Mouse (Mus musculus) left cerebral cortex, postnatal 36 days (tissue): ENCODE data around the gene Ttc9. TPM values are rescaled to one million over a fixed set of nuclear protein-coding genes. Genes with fewer than 3 reads are reported as not detected.

Experiments used
- DNase-seq, 2 experiments: peaks; one replicate each; pipeline ENCODE4 v3.0.0; 2021 to 2022; ENCODE audit warnings: low spot score in 2 of 2, mixed read lengths in 1 of 2
- intact Hi-C: fragments of 180-260 bp; cut with DNase I; formaldehyde crosslinking; loops from one replicate; pipeline ENCODE4 v1.15.1; 2025
- total RNA-seq, 2 experiments: library from RNA; stranded (reverse); gene quantifications; 2 replicates each; pipeline ENCODE4 v1.2.3; 2021

Ttc9 gene
- total RNA-seq, 2 experiments from 2014 or later, result 50.2 to 56.7 TPM

DNA sequence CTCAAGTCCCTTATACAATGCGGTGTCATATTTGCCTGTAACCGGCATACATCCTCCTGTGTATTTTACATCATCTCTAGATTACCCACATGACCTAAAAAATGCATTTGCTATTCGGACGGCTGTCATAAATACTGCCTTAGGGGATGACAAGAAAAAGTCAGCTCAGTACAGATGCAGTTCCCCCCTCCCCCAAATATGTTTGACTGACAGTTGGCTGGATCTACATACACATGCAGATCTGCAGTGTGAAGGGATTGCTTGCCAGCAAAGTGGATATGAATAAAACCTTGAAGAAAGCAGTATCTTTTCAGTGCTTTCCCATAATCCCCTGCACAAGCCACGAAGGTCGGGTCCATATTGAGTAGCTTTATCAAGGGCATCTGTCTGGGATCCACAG, 15.8 kb downstream of the Ttc9 start:
- no peak for DNase-seq
- intact Hi-C loops, result no loop called here

DNA sequence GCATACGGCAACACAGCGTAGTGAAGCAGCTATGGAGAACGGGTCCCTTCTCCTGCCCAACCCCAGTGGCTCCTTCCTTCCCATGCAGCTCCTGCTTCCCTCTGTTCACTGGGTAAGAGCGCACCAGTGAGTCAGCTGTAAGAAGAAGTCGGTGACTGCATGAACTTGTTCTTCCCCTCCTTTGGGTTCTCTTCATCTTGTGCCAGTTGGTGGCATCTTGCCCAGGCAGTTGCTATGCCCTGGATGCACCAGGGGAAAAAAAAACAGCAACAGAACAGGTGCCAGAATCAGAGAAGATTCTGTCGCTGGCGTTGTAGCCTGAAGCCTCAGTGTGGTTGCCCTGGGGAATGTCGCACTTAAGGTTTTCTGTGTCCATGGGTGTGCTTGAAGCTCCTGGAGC, 22.3 kb downstream of the Ttc9 start:
- peak in 1 of 2 experiments; percentile 19 for DNase-seq
- intact Hi-C loops, result no loop called here

DNA sequence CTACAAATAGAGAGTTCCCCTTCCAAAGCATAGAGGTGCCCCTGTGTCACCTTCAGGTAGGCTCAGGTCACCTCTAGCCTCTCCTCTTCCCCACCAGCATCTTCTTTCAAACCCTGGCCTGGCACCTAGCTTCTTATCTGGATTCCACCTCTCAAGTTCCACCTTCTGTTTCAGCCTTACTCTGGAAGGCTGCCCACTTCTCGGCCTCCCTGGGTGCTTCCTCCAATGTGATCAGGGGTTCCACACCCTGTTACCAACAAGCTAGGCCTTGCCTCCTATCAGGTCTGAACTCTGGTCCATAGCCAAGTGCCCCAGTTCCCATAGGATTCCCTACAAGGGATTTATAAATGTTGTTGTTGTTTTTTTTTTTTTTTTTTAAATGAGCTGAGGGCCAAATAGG, 26.3 kb downstream of the Ttc9 start:
- intact Hi-C loops, result no loop called here
- DNase-seq, result no peak

DNA sequence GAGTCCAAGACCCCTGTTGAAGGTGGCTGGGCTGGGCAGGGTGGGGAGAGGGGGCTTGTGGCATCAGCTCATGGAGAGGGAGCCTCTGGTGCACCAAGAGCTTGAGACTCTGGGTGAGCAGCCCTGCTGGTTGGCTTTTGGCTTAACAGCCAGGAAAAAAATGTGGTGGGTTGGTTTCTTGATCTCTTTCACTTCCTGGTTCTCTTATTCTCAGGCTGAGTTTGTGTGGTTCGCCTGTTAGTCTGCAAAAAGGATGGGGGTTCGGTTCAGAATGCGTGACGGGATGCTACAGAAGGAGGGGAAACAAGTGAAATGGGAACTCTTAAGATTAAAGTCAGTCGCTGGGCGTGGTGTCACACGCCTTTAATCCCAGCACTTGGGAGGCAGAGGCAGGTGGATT, 27.0 kb downstream of the Ttc9 start:
- intact Hi-C loops, result no loop called here
- no peak for DNase-seq

DNA sequence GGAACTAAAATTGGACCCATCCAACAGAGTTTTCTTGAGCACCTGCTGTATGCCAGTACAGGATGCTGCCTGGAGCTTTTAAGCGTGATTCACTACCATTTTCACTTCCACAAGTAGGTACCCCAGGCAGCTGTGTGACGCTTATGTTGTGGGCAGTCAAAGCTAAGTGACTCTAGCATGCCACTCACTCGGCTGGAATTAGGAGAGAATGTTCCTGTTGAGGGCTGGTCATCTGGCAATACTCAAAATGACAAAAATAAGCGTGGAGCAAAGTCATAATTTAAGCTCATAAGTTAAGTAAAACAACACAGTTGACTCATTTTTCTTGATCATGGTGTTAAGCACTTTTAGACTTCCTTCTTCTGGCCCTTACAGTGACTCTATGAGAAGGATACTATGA, 31.0 kb downstream of the Ttc9 start:
- intact Hi-C loops, result no loop called here
- no peak for DNase-seq

DNA sequence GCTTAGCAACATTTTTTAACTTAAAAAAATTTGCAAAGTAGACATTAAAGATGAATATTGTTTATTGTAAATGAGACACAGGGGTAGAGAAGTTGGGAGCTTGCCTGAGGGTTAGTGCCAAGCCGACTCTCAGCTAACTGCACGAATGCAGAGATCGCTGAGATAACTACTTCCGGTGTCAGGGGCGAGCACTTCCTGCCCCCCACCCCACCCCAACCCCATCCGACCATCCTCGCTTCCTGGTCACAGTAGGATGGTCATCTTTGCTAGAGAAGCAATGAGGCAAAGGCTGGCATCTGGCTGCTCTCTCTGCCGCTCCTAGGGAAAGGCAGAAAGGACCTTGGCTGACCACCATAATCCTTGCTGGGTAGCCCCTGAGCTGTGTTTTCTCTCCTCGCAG, 32.1 kb downstream of the Ttc9 start:
- intact Hi-C loops, result no loop called here
- no peak for DNase-seq

DNA sequence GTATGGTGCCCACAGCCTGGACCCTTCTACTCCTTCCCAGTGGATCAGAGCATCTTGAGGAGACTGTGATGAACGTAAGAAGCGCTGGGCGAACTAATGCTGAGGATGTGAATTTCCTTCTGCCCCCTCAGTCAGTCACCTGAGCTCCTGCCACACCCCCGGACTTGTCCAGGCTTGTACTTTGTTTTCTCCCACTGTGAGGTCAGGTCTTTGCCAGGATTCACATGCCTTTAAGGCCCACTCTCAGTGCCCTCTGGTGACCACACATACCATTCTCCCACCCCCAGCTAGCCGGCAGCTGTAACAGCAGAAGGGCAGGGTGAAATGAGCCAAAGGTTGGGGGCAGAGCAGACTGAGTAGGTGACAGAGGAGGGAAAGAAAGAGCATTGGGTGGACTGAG, 32.9 kb downstream of the Ttc9 start:
- no peak for DNase-seq

DNA sequence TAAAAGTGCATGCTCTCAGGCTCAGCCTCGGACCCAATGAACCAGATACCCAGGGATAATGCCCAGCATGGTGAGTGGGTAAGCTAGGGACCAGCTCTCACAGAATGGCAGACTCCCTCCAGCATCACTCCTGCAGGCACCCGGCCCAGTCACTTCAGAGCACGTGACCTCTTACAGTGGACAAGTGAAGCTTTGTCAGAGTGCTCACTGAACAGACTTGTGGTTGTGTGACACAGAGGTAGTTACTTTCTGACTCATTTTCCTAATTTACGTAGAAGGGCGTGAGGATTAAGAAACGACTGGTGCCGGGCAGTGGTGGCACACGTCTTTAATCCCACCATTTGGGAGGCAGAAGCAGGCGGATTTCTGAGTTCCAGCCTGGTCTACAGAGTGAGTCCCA, 37.4 kb downstream of the Ttc9 start:
- no peak for DNase-seq
- intact Hi-C loops, result no loop called here

More for the DNA sequence above, 32.9 kb downstream of the Ttc9 start:
- intact Hi-C loops, result no loop called here

DNA sequence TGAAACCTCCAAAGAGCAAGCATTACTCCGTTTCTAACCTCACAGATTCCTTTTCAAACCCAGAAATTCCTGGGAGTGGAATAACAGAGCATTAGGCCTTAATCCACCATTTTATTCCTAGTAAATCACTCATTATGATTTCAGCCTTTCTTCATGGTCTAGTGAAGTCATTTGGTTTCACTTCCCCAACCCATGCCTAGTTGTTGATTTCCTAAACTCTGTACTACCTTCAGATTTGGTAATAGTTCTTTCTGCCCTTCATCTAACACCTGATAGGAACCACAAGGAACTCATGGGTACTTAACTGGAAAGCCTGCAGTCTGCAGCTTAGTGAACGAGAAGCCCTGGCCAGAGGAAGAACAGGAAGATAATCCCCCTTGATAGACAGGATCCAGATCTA, 44.5 kb downstream of the Ttc9 start:
- no peak for DNase-seq
- intact Hi-C loops, result no loop called here

DNA sequence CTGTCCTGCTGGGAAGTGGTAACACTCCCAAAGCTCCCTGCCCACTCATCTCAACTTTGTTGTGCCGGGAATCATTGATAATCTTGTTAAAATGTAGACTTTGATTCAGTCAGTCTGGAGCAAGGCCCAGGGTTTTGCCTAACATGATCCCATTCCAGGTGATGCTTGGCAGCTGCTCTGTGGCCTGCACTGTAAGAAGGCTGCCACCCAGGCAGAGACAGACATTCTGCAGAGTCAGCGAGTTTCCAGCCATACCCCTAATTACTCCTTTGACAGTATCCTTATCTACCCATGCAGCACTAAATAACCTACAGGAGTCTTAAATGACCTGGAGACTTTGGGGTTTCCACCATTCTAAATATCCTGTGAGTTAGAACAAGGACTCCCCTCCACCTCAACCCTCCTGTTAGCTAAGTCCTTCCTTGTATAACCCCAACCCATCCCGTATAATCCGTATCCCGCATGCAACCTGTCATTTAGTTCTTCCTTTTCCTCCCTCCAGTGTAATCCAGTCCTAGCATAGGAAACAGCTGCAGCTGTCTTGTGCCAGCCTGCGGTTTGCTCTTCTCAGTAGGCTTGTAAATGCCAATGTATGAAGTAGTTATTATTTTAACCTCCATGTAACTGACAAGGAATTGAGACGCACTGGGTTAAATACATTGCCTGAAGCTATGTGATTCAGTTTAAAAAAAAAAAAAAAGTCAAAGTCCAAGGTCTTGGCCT, 48.9 kb downstream of the Ttc9 start:
- DNase-seq, result no peak
- intact Hi-C loops, result no loop called here

DNA sequence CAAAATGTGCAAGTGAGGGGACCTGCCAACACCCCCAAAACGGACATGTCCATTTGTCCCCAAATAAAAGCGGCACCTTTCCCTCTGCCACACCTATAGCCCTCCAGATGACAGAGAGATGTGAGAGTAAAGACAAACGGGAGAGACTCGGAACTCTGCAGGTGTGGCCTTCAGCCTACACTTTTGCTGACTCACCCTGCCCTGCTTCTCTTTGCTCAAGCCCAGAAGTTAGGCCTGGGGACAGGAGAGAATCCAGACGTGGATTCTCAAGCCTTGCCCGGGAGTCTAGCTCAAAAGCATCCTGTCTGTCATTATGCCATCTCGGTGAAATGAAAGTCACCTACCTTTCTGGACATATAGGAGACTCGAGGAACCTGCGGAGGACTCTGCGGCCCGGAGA, 52.3 kb downstream of the Ttc9 start:
- intact Hi-C loops, result no loop called here
- no peak for DNase-seq

DNA sequence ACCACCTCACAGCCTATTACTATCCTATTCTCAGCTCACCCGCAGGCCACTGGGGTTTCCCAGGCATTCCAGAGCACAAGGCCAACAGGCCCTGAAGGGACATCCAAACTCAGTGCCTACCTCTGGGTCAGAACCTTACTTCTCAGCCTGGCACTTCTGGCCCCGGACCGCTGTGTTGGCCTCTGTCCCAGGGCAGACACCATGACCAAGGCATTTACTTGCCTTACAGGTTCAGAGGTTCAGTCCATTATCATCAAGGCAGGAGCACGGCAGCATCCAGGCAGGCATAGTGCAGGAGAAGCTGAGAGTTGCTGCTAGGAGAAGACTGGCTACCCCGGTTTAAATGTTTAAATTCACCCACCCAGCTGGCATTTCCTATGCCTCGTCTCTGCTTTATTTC, 53.0 kb downstream of the Ttc9 start:
- intact Hi-C loops, result no loop called here
- no peak for DNase-seq

DNA sequence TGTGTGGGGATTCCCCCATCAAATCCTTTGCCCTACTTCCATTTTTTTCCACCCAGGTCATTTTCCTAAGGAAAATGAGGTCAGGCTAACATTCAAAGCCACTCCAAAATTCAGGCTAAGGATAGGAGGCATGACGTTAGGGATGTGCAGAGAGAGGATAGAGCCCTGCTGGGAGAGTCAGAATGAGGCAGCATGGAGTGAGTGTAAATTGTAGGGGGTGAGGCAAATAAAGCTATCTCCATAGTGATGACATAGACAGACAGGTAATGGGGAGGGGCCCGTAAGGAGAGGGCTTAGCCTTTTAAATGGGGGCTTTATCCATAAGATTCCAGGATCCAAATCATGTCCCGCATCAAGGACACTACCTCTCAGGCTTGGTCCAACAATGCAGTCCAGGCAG, 54.9 kb downstream of the Ttc9 start:
- DNase-seq, result no peak
- intact Hi-C loops, result loop anchor here (5.0 kb wide), 2 partner anchors 54 to 69 kb away; partner anchors contain the start of gene Ttc9

DNA sequence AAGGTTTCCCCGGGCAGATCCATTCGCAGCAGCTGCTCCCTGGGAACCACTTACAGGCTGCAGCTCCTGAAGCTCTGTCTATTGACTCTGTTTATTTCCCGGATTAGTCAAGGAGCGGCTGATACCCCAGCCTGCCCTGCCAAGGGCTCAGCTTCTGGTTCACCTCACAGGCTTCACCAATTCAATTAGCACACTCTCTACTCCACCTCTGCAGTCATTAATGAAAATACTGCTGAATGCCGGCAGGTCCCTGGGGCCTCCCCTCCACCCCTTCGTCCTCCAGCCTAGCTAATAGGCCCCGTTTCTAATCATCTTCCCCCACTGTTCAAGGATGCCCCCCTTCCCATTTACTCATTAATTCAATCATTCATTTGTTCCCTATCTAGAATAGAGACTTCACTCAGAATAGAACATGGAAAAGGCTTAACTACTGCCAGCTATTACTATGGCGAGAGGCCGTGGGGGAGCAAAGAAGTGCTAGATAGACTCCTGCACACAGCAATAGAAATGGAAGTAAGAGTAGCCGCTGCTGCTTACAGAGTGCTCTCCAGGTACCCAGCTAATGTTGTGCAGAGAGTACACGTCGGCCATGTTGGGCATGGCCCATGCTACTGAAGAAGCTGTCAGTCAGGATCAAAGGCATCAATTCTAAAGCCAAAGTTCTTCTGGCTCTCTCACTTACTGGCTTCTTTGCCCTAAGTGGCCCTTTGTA, 55.5 kb downstream of the Ttc9 start:
- DNase-seq, result no peak
- intact Hi-C loops, result loop anchor here (5.0 kb wide), 2 partner anchors 54 to 69 kb away; partner anchors contain the start of gene Ttc9

DNA sequence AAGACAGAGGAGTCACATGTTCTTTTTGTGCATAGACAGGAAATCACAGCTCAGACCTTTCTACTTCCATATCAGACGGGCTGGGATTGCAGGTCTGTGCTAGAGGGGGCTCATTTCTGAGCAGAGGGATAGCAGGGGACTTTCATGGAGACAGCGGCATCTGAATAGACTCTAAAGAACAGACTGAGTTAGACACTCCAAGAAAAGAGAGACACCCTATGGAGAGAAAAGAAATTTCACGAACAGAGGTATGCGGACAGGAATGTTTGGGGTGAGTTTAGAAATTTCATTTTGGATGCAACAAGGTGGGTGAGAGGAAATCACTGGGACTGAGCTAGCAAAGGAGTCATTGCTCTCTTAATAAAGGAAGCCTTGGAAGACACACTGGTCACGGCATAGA, 56.8 kb downstream of the Ttc9 start:
- intact Hi-C loops, result loop anchor here (5.0 kb wide), 2 partner anchors 56 to 71 kb away; partner anchors contain the start of gene Ttc9

DNA sequence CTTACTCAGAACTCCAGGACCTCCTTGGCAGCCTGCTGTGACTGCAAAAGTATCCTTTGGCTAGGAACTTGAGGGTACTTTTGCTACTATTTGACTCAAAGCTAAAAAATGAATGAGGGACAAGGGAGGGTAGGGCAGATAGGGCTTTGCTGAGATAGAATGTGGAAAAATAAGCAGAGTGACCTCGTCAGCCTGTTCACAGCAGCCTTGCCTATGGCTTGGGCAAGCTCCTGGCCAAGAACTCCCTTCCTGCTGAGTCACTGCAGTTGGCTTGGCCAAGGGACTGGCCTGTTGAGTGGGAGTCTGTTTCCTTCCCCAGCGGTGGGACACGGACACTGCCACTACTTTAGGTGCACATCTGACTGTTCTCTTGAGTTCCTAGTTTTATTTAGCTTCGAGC, 57.5 kb downstream of the Ttc9 start:
- DNase-seq, result no peak
- intact Hi-C loops, result loop anchor here (5.0 kb wide), 2 partner anchors 56 to 71 kb away; partner anchors contain the start of gene Ttc9

More for the DNA sequence above, 56.8 kb downstream of the Ttc9 start:
- no peak for DNase-seq

DNA sequence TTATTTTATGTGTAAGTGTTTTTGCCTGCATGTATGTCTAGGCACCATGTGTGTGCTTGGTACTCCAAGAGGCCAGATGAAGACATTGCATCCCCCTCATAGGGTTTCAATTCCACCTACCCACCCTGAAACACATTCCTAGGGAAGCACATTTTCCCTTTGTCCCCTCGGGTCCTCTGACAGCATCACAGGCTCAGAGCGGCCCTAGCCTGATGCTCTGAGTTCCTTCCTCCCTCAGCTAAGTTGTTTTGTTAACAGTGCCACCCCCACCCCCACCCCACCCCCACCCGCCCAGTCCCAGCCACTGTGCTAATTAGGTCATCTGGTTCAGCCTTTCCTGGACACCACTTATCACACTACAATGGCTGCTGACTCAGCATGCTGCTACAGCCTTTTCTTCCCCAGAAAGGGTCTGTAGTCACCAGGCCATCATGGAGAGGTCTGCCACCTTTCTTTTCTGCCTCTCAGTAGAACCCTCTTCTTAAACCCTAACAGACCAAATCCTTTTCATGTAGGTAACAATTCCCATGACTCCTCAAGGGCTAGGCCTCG, 58.5 kb downstream of the Ttc9 start:
- intact Hi-C loops, result loop anchor here (5.0 kb wide), 2 partner anchors 57 to 72 kb away; partner anchors contain the start of gene Ttc9

DNA sequence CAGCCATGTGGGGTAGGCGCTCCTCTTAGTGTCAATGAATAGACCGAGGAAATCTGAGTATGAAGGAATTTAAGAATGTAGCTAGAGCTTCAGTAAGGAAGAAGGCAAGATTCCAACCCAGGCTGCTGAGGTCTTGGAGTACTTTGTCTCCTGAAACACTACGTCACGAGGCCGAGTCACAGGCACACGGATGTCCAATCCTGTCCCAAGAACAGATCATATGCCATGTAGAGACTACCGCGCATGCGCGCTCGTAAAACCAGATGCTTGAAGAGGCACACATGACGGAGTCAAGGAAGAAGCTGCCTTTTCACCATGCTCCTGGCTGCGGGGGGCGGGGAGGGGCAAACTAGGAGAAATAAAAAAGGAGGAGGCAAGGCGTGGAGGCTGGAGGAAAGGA, 59.1 kb downstream of the Ttc9 start:
- DNase-seq, result no peak
- intact Hi-C loops, result no loop called here

More for the DNA sequence above, 58.5 kb downstream of the Ttc9 start:
- no peak for DNase-seq

DNA sequence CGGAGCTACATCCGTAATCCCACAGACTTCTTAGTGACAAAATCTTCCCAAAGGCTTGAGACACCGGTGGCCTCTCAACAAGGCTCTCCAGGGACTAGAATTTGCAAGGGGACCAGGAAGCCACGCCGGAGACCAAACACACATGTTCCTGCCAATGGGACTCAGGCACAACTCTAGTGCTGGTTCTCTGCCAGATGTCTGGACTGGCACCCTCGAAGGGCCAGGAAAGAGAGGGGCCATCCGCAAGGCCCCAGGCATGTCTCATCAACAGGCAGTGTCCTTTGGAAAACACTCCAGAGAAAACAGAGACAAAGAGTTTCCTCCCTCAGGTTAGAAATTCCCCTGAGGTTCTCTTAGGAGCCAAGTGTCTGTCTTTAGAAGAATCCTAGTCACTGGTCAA, 59.7 kb downstream of the Ttc9 start:
- DNase-seq, result no peak
- intact Hi-C loops, result no loop called here

DNA sequence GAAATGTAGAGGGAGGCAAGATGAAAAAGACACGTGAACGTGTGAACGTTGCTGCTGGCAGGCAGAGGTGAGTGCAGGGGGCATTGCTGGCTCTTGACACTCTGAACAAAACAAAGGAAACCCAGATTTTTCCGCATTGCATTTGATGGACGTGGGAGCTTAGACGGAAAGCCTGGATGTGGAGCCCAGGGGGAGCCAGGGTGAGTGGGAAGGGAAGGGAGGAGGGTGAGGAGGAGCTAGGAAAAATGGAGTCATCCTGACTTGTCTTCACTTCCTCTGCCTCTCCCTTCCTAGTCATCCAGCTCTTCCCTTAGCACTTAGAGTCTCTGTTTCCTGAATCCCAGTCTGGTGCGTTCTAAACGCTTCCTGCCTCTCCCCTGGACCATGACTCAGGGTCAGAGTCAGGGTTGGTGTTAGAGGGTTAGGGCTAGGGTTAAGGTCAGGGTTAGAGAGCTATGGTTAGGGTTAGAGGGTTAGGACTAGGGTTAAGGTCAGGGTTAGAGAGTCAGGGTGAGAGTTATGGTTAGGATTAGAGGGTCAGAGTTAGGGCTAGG, 60.2 kb downstream of the Ttc9 start:
- DNase-seq, result no peak
- intact Hi-C loops, result no loop called here
